Mouse (Mus musculus): Measurements from ENCODE around the gene Haus3. TPM values are rescaled to one million over a fixed set of nuclear protein-coding genes. Genes with fewer than 3 reads are reported as not detected.

Haus3 gene
- polyA plus RNA-seq, 1 experiment from 2014 or later: 45.1 TPM

DNA sequence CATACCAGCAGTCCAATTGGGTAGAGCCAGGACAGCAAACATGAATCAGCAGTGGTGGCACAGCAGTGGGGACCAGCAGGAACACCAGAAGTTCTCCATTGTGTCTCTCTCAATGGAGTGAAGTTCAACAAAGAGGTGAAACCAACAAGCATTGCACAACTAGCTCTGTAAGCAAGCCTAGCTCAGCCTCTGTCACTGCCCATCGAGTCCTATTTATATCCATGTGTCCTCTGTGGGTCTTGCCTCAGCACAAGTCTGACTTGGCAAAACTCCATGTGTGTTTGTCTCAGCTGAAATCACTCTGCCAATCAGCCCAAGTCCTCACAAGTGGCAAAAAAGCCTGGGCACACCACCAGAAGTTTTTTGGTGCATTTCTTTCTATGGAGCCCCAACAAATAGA is 63.6 kb downstream of the Haus3 start:
- 87% methylated on average over 1 of the region's 1 CpGs for WGBS
- Histone ChIP-seq H3K36me3 (ENCODE audit: control insufficient read depth, insufficient read depth, low read length) (no peaks in the 10 kb centered on the region), H3K4me2 (replicated peaks; ENCODE audit: low read depth, low read length) (no peak overlapping the region), H3K4me3 (ENCODE audit: low read length) (no peak overlapping the region), H3K27me3 (ENCODE audit: control insufficient read depth, insufficient read depth, low read length) (no peaks in the 10 kb centered on the region; the same call in 1 of the 2 replicates), H3K4me1 (ENCODE audit: control insufficient read depth, insufficient read depth, low read length) (no peaks in the 10 kb centered on the region), H3K27ac (ENCODE audit: low read depth, low read length) (no peak overlapping the region), H3K9me3 (ENCODE audit: control insufficient read depth, low read length) (no peaks in the 10 kb centered on the region), H3K9ac (ENCODE audit: low read depth, low read length) (no peak overlapping the region)
- ATAC-seq (ENCODE audit: low FRiP score, low TSS enrichment): no peak

Other genes starting within 250 kb of the Haus3 start
- 47.4 and 60.3 TPM in 2 replicates for gene Nelfa, start 233.1 kb downstream of the Haus3 start, polyA plus RNA-seq (2014; fragmentation: Nextera tagmentation; extraction: Ambion mirVana)
- 79.8 and 124 TPM in 2 replicates for gene Gm1673, start 186.1 kb downstream of the Haus3 start, polyA plus RNA-seq (2014; fragmentation: Nextera tagmentation; extraction: Ambion mirVana)
- gene Nat8l, start 173.5 kb downstream of the Haus3 start, polyA plus RNA-seq (2014; fragmentation: Nextera tagmentation; extraction: Ambion mirVana): 0.18 and 0.31 TPM in 2 replicates
- 0.61 and 1.1 TPM in 2 replicates for gene Poln, start 79 bp downstream of the Haus3 start, polyA plus RNA-seq (2014; fragmentation: Nextera tagmentation; extraction: Ambion mirVana)
- gene Mxd4, start 18.2 kb upstream of the Haus3 start, polyA plus RNA-seq (2014; fragmentation: Nextera tagmentation; extraction: Ambion mirVana): 46.1 and 53.0 TPM in 2 replicates
- 0.14 and 0.37 TPM in 2 replicates for gene Zfyve28, start 118.9 kb upstream of the Haus3 start, polyA plus RNA-seq (2014; fragmentation: Nextera tagmentation; extraction: Ambion mirVana)
- not detected in 2 replicates for gene Cfap99, start 119.1 kb upstream of the Haus3 start, polyA plus RNA-seq (2014; fragmentation: Nextera tagmentation; extraction: Ambion mirVana)
- gene Rnf4, start 166.8 kb upstream of the Haus3 start, polyA plus RNA-seq (2014; fragmentation: Nextera tagmentation; extraction: Ambion mirVana): 140 and 213 TPM in 2 replicates
- gene Fam193a, start 200.4 kb upstream of the Haus3 start, polyA plus RNA-seq (2014; fragmentation: Nextera tagmentation; extraction: Ambion mirVana): 17.7 and 18.4 TPM in 2 replicates

All from kidney, embryonic 14.5 days (tissue).